Mouse (Mus musculus) B cell, adult 2 months (primary cell): ENCODE data around the gene Sprn.
"Not testable (repeated sequence)": the region's sequence is repeated elsewhere in the genome, so short reads cannot be mapped to it uniquely, and the experiment has no call there.

ENCODE experiments used
- DNase-seq, 2 experiments: peaks; one replicate each; pipeline ENCODE4 v3.0.0; 2022

The Sprn gene

GRCm38 (mm10) chr7:140141350-140141749 is 13.3 kb downstream of the Sprn start:
- peak; percentile 78 to 81 for DNase-seq

- DNase-seq: no peak
These were observed 16.7 kb downstream of the Sprn start for GRCm38 (mm10) chr7:140138021-140138310.

DNA sequence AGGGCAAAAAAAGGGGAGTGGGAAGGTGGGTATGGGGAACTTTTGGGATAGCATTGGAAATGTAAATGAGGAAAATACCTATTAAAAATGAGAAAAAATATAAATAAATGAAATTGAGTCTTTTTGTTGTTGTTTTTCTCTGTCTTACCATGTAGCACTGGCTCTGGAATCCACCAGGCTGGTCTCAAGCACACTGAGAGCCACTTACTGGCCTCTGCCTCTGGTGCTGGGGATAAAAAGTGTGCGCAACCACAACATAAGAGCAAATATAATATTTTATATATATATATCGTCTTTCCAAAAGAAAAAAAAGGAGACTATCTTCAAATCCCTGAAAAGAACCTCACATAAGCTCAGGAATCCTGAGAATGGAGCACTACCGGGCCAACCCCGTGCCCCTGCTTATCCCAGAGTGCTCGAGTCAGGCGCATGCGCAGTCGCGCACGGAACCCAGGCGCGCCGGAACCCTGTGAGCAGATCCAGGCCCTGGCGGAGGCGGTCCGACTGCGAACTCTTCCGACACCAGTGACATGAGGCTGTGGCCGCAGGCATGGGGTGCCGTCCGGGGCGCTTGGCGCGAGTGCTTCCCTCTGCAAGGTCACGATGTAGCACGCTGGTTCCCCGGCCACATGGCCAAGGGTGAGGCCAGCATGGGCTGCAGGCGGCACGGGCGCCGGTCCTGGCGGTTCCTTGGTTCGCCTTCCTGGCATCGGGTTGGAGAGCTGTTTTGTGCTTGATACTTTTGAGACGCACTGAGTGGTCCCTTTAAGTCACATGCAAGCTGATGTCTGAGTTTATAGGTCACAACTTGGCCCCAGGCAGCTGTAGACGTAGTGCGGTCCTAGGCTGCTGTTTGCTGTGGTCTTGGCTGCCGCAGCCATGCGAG is 17.3 kb downstream of the Sprn start, which contains the start of gene Mtg1:
Gene Mtg1, plus strand, starts transcription at position 430 of the 886 bp plus-strand sequence.
- peak; percentile 96 to 98 for DNase-seq

GRCm38 (mm10) chr7:140135106-140135770 is 19.4 kb downstream of the Sprn start:
- no peak for DNase-seq

GRCm38 (mm10) chr7:140134033-140134432 is 20.6 kb downstream of the Sprn start:
- DNase-seq: not testable (repeated sequence)

- not testable (repeated sequence) for DNase-seq
These were observed 22.5 kb downstream of the Sprn start for GRCm38 (mm10) chr7:140132184-140132583.

DNA sequence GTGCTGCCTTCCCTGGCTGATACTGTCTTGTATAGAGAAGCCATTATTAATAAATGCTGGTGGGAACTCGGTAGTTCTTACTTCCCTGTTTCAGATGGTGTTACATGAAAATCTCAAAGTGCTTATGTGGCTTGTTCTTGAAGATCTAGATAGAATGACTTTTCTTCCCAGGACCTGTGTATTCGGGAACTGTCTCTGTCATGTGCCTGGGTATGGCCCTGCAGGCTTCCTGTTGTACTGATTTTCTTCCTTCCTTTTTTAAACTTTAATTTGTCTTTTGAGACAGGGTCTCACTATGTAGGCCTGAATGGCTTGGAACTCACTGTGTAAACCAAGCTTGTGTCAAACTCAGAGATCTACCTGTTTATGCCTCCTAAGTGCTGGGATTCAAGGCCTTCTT is 26.8 kb downstream of the Sprn start:
- no peak for DNase-seq

- no peak for DNase-seq
These were observed 27.7 kb downstream of the Sprn start for GRCm38 (mm10) chr7:140126934-140127333.

- no peak for DNase-seq
These were observed 28.7 kb downstream of the Sprn start for GRCm38 (mm10) chr7:140126022-140126350.

- DNase-seq: peak; percentile 92 to 95
These were observed 29.2 kb downstream of the Sprn start for GRCm38 (mm10) chr7:140125278-140126021.

GRCm38 (mm10) chr7:140124382-140124781 is 30.3 kb downstream of the Sprn start:
- no peak for DNase-seq

- DNase-seq: no peak
These were observed 31.9 kb downstream of the Sprn start for GRCm38 (mm10) chr7:140122765-140123164.

DNA sequence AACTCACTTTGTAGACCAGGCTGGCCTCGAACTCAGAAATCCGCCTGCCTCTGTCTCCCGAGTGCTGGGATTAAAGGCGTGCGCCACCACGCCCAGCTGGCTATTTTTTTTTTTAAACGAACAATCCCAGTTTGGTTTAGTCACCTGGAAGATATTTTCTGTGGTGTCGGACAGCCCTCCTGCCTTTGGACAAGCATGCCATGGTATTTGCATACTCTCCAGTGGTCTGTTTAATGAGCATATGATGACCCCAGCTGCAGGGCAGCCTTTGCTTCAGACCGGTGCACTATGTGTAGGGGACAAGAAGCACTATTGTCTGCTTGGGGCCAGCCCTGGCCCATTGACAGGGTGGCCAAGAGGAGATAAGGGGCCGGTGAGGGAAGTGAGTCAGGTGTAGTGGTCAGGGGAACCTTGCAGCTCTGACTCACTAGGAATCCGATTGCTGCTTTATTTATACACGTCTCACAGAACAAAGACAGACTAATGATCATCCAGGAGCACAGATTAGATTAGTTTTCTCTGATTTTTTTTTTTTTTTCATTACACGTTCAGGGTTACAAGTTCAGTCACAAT is 33.3 kb downstream of the Sprn start:
- no peak for DNase-seq

- DNase-seq: no peak
These were observed 34.2 kb downstream of the Sprn start for GRCm38 (mm10) chr7:140120484-140120883.

DNA sequence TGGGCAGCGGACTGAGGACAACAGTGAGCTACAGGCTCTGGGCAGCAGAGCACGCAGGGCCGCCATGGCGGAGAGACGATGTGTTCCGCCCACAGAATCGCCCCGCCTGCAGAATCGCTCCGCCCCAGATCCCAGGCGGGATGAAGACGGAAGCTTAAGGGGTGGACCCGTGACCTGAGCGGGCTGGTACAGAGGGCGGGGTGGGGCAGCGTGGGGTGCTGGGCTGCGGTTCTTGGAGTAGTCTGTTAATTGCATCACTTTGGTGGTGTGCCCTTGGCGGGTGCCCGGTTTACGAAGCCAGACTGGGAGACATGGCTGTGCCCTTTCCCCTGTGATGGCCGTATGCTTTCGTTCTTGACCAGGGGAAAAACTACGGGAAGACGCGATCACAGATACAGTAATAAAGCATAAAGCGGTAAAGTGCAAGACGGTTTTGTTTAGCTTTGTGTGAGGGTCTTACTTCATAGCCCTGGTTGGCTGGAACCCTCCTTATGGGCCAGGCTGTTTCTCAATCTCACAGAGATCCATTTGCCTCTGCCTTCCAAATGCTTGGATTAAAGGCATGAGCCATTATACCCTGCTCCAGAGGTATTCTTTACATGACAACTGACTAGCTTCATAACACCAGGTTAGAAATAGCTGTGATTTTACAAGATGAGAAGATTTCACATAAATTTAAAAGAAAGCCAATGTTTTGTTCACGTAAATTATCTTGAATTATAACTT is 38.2 kb downstream of the Sprn start, which contains the start of gene Echs1:
Gene Echs1, minus strand, starts transcription at position 148 of the 726 bp plus-strand sequence.
- peak; percentile 90 to 92 for DNase-seq

DNA sequence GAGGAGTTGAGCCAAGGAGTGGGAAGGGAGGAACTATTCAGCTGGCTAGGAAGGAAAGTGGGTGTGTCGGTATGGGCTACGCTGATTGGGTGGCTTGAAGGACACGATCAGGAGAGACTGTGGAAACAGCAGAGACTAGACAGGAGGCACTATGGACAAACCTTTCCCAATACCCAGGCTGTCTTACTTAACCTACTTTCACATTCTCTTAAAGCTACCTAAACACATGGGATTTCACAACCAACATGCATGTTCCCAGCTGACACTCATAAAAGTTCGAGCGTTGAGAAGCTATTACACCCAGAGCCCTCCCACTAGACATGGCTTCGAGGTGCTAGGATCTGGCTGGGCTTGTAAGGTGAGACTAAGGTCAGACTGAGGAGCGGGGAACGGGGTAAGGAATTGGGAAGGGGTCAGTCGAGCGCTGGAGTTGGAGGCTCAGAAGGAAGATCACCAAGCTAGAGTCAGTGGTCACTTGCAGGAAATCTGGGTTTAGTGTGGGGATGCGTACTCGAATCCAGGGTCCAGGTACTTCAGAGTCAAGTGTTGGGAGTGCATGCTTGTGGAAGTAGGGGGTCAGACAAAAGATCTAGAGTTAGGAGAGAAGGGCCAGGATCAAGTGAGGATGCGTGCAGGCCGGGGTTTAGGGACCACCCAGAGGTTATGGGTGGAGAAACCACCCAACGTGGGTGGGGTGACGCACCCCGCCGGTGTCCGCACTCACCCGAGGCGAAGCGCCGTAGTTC is 38.9 kb downstream of the Sprn start, which contains the start of gene Paox:
Gene Paox, plus strand, starts transcription at position 217 of the 746 bp plus-strand sequence.
- DNase-seq: peak in 1 of 2 experiments; percentile 9

DNA sequence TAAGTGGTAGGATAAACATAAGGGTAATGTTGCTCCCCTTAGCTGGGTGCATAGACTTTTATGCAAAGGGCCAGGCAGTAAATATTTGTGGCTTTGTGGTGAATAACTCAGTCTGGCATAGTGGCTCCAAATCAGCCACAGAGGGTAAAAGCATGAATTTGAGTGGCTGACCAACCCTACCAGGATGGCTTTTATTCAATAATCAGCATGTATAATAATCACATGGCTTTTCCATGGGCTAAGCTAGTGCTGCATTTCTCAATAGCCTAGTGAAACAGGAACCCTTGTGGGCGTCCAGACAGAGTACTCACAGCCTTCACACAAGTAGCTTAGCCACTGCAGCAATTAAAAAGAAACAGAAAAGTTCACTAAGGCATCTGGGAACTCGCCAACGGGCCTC is 42.7 kb downstream of the Sprn start:
- no peak for DNase-seq

DNA sequence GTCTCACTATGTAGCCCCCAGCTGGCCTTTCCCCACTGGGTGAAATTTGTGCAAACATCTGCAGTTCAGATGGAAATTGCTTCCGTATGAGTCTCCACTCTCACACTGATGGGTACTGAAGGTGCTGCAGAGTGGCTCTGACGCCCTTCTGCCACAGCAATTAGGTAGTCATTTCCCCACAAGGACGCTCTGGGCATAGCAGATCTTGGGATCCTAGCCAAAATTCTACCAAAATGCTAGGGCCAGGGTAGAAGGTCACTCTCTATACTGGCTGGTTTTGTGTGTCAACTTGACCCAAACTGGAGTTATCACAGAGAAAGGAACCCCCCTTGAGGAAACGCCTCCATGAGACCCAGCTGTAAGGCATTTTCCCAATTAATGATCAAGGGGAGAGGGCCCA is 50.7 kb downstream of the Sprn start:
- DNase-seq: no peak

DNA sequence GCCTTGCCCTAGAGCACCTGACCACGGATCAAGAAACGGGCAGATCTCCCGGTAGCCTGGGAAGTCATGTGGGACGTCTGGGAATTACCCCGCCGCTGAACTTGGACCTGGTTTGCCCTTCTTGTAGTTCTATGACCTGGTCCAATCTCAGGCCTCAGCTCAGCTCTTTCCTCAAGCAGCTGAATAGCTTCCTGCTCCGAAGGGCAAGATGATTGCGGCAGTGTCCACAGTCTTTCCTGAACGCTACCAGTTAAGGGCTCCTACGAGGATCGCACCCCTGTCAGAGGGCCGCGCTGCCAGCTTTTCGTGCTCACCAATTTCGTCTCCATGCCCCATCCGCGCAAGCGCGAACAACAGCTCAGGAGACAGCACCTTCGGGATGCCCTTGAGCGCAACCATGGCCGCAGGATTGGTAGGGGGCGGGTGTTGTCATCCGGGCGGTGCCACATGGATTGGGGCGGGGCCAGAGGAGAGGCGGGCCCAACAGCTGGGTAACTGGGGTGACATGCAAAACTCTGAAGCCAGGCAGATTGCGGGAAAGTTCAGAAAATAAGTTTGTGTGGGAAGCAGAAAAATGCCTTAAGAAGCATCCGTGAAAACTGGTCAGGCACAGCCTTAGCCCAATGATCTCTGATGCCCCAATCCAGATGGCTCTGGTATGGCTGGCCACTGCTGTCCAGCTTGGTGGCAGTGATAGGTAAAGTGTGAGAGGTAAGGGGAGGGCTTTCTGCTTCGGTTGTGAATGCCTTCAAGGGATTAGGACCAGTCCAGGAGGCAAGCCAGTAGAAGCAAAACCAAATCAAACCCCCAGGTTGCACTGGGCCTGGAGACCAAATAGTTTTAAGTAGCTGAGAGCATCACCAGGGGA is 52.5 kb downstream of the Sprn start, which contains the start of gene Fuom:
Gene Fuom, minus strand, starts transcription at position 449 of the 868 bp plus-strand sequence.
- peak; percentile 84 to 85 for DNase-seq

DNA sequence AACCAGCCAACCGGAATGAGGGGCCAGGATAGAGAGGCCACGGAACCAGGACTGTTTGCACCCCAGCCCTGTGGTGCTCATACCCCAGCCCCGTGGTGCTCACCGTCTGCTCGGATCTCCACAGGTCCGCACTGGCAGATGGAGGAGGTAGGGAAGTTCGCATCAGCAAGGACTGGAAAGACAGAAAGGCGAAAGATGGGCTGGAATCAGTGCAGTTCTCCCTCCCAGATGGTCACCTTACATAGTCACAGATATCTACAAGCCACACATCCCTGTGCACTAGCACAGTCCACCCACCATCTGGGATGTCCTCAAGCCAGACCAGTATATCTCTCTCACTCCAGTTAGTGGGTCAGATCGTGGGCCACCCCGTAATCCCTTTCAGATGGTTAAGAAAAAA is 53.2 kb downstream of the Sprn start:
- no peak for DNase-seq
